Mouse (Mus musculus): Measurements from ENCODE around the gene Abtb1.

DNA sequence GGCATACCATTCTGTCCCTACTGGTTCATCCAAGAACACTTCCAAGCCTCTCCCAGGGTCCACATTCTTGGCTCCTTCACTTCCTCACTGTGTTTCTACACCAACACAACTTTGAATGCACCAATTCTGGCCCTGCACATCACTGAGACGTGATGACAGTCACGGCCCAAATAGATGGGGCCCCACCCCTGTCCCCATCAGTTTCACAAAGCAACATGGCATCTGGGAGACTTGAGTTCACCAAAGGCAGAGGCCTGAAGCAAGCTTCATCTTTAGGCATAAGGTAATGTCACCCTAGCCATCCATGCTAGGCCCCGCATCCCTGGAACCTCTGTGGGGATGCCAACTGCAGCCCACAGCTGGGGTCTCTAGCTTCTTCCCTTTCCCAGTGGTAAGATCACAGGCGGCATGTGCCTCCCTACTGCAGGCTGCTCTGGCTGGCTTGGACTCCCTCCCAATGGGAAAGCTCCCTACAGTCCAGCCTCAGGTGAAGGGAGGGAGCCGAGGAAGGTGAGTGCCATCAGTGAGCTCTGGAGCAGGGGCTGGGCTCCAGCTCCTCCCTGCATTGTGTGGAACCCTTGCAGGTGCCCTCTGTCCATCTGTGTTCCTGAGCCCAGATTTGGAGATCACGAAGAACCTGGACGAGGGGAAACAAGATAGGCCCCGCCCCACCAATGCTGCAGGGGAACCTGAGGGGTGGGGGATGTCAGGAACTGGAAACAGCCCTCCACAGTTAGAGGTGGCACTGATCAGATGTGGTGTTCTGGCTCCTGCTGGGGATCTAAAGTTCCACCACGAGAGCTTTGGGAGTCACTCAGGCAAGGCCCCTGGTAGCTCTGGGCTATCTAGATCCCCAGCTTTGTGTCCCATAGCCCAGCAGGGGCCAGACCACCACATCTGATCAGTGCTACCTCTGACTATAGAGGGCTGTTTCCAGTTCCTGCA is 2.3 kb upstream of the Abtb1 start:
- TF ChIP-seq POLR2A (IDR thresholded peaks at IDR 0.05; ENCODE audit: borderline replicate concordance, extremely low read depth, low read depth, low read length) (no peak), CTCF (IDR thresholded peaks at IDR 0.05; ENCODE audit: insufficient read depth, low read length) (no peak)

Data from lung, adult 2 months (tissue).